Mouse (Mus musculus): ENCODE results near the gene Reg2. TPM values are rescaled to one million over a fixed set of nuclear protein-coding genes. Genes with fewer than 3 reads are reported as not detected.

Reg2 gene
- polyA plus RNA-seq, 1 experiment from 2014 or later = not detected

Other genes starting within 250 kb of the Reg2 start
- gene Reg3b, start 25.0 kb upstream of the Reg2 start, polyA plus RNA-seq (2015; fragmentation: Nextera tagmentation; extraction: Ambion mirVana) = not detected in 2 replicates
- gene Reg3d, start 16.8 kb upstream of the Reg2 start, polyA plus RNA-seq (2015; fragmentation: Nextera tagmentation; extraction: Ambion mirVana) = not detected in 2 replicates
- not detected in 2 replicates for gene Reg3a, start 14.9 kb upstream of the Reg2 start, polyA plus RNA-seq (2015; fragmentation: Nextera tagmentation; extraction: Ambion mirVana)
- not detected in 2 replicates for gene Reg1, start 27.1 kb downstream of the Reg2 start, polyA plus RNA-seq (2015; fragmentation: Nextera tagmentation; extraction: Ambion mirVana)
- gene Reg3g, start 73.2 kb downstream of the Reg2 start, polyA plus RNA-seq (2015; fragmentation: Nextera tagmentation; extraction: Ambion mirVana) = not detected in 2 replicates